Mouse (Mus musculus) heart, postnatal 0 days (tissue): ENCODE measurements at regions not wholly inside any gene's neighbourhood (a gene's known extent, or its start where the extent isn't known, plus 50 kb on each side); places are given as distances from the start of the nearest gene placed in this dataset.

Source experiments
- ATAC-seq: fragments of 200-750 bp; cut with Nextera tagmentation; 2 replicates; pipeline ENCODE4 v1.8.0; 2017; ENCODE audit warnings: low read depth, moderate number of reproducible peaks, moderate library complexity; ENCODE audit not compliant: insufficient read depth
- DNase-seq: peaks from one replicate; pipeline ENCODE4 v3.0.0-alpha.2; 2016; ENCODE audit warnings: low spot score
- H3K27ac ChIP-seq: fragments of 300-500 bp; sonication (generic); 2 replicates; pipeline ENCODE4 v1.5.1; 2014; ENCODE audit warnings: low read depth, mild to moderate bottlenecking
- H3K27me3 ChIP-seq: fragments of 300-500 bp; sonication (generic); 2 replicates; pipeline ENCODE4 v1.6.1; 2014; ENCODE audit warnings: low read length, mixed read lengths; ENCODE audit not compliant: control insufficient read depth, insufficient read depth
- H3K36me3 ChIP-seq: fragments of 300-500 bp; sonication (generic); replicated peaks from 2 replicates; pipeline ENCODE4 v1.6.1; 2014; ENCODE audit warnings: low read length, mixed read lengths; ENCODE audit not compliant: control insufficient read depth, insufficient read depth
- H3K4me1 ChIP-seq: fragments of 300-500 bp; sonication (generic); 2 replicates; pipeline ENCODE4 v1.6.1; 2014; ENCODE audit warnings: antibody characterized with exemption; ENCODE audit not compliant: control insufficient read depth, insufficient read depth
- H3K4me2 ChIP-seq: fragments of 300-500 bp; sonication (generic); 2 replicates; pipeline ENCODE4 v1.6.1; 2014; ENCODE audit warnings: low read depth, mild to moderate bottlenecking, low read length, moderate library complexity
- H3K4me3 ChIP-seq: fragments of 300-500 bp; sonication (generic); 2 replicates; pipeline ENCODE4 v1.5.1; 2014; ENCODE audit warnings: low read depth, low read length
- H3K9ac ChIP-seq: fragments of 300-500 bp; sonication (generic); replicated peaks from 2 replicates; pipeline ENCODE4 v1.6.1; 2014; ENCODE audit warnings: low read depth, low read length, mixed read lengths
- H3K9me3 ChIP-seq: fragments of 300-500 bp; sonication (generic); replicated peaks from 2 replicates; pipeline ENCODE4 v1.6.1; 2016; ENCODE audit warnings: low read length; ENCODE audit not compliant: control insufficient read depth
- CTCF ChIP-seq: IDR thresholded peaks from 2 replicates; pipeline ENCODE4 v1.5.1; 2016; ENCODE audit warnings: antibody characterized with exemption, control low read depth, low read depth
- EP300 ChIP-seq: IDR thresholded peaks from 2 replicates; pipeline ENCODE4 v1.6.1; 2016; ENCODE audit warnings: antibody characterized with exemption, low read depth
- WGBS: fragments of 180-500 bp; shearing (Covaris S2); extraction: QIAGEN DNeasy Blood & Tissue Kit; methylation state at CpG from one replicate; pipeline ENCODE4 v1.1.7; 2014; 5-methylcytosine and 5-hydroxymethylcytosine counted together

DNA sequence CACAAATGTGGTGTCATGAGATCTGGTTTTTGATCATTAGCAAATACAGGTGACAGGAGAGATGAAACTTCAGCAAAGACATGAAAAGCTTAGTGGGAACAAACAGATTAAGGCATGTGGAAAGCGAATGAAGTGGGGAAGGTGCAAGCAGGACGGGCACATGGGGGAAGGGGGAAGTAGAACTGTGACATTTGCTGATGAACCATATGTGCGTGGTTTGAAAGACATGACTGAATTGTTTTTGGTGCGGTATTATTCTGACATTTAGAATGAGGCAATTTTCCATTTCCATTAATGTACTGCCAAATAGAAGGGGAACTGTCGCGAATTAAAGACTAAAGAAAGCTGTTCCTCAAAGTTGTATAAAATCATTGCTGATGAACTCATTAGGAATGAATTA lies 521.5 kb upstream of the Nr3c2 start:
- Histone ChIP-seq H3K4me2 (no peak overlapping the region), H3K27ac (no peak overlapping the region), H3K9ac (no peak overlapping the region), H3K27me3 (no peaks in the 10 kb centered on the region), H3K36me3 (no peaks in the 10 kb centered on the region), H3K9me3 (no peaks in the 10 kb centered on the region), H3K4me3 (no peak overlapping the region), H3K4me1 (no peaks in the 10 kb centered on the region)
- WGBS = 87% methylated on average over 6 of the region's 6 CpGs
- DNase-seq (no peak), ATAC-seq (no peak)
- no peak for TF ChIP-seq CTCF
- TF ChIP-seq EP300 = no peak

DNA sequence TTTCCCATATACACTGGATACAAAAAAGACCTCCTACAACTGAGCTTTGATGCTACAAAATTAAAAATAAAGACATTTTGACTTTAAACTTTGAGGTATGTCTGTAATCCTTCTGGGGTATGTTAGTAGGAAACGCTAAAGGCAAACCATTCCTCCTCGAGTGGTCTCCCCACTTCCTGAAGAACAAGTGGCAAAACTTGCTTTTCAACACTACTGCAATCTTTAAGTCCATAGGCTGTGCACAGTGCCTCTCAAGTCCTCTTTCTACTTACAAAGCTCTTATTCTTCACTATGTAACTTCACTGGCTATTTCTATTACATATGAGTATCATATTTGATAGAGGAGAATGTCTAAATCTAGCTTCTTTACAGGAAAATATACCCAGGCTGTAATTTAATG lies 517.6 kb upstream of the Nr3c2 start:
- no peak for DNase-seq
- Histone ChIP-seq H3K4me1 (0 out of 2 replicates have a peak, but pooled peaks cover 6% of the 10 kb centered on the region), H3K27ac (no peak overlapping the region), H3K27me3 (no peaks in the 10 kb centered on the region), H3K9me3 (no peaks in the 10 kb centered on the region), H3K4me2 (no peak overlapping the region), H3K4me3 (no peak overlapping the region), H3K36me3 (no peaks in the 10 kb centered on the region), H3K9ac (no peak overlapping the region)
- WGBS = 54% methylated on average over 2 of the region's 2 CpGs
- no peak for ATAC-seq
- TF ChIP-seq EP300 (no peak), CTCF (no peak)

DNA sequence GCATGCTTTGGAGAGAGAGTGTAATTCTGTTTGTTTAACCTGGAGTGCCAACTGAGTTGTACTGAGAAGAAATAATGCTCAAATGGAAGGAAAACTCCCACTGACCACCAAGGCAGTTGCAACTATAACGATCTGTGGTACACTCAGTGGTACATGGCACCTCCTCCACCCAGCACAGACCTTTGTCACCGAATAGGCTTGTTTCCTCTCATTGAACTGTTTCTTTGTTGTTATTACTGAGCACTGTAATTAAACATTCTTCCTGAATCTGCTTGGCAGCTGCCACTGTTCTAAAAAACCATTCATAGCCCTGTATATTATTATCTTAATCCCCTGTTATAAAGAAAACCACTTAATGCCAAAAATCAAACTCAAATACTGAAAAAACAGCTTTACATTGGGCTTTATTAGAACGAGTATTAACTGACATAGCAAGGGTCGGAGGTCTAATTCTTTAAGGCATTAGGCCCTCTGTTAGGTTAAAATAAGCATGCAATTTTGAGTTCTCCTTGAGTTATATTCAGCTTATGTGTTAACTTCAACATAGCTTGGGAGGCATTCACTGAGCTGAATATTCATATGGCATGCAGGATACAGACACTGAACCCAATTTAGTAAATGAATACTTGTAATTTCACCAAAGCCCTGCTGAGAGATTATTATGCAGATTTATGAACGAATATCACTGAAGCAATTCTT lies 515.5 kb upstream of the Nr3c2 start:
- DNase-seq = no peak
- WGBS = 69% methylated on average over 5 of the region's 5 CpGs
- no peaks in the 10 kb centered on the region for H3K36me3 ChIP-seq
- no peaks in the 10 kb centered on the region for H3K27me3 ChIP-seq
- H3K9me3 ChIP-seq = no peaks in the 10 kb centered on the region
- TF ChIP-seq CTCF = no peak
- TF ChIP-seq EP300 = no peak
- H3K4me1 ChIP-seq = 0 out of 2 replicates have a peak, but pooled peaks cover 6% of the 10 kb centered on the region
- H3K4me2 ChIP-seq = no peak overlapping the region
- no peak overlapping the region for H3K9ac ChIP-seq
- H3K27ac ChIP-seq = no peak overlapping the region
- no peak overlapping the region for H3K4me3 ChIP-seq
- ATAC-seq = no peak

DNA sequence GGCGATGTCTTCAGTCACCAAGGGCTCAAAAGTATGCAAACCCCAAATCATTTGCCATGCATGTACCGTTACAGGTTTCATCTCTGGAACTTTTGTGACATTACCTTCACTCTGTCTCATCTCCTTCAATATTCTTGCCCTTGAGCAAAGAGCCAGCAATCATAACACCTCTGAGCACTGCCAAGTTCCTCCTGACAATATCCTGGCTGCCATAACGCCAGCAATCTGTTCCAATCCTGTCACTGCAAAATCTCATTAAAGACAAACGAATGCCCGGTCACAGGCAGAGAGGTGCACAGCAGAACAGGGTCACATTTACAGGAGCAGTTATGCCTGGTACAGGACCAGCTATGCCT lies 515.0 kb upstream of the Nr3c2 start:
- Histone ChIP-seq H3K9me3 (no peaks in the 10 kb centered on the region), H3K4me1 (0 out of 2 replicates have a peak, but pooled peaks cover 6% of the 10 kb centered on the region), H3K4me2 (no peak overlapping the region), H3K36me3 (no peaks in the 10 kb centered on the region), H3K9ac (no peak overlapping the region), H3K27ac (no peak overlapping the region), H3K4me3 (no peak overlapping the region), H3K27me3 (no peaks in the 10 kb centered on the region)
- WGBS = 62% methylated on average over 5 of the region's 5 CpGs
- ATAC-seq (no peak), DNase-seq (no peak)
- TF ChIP-seq CTCF (no peak), EP300 (no peak)

DNA sequence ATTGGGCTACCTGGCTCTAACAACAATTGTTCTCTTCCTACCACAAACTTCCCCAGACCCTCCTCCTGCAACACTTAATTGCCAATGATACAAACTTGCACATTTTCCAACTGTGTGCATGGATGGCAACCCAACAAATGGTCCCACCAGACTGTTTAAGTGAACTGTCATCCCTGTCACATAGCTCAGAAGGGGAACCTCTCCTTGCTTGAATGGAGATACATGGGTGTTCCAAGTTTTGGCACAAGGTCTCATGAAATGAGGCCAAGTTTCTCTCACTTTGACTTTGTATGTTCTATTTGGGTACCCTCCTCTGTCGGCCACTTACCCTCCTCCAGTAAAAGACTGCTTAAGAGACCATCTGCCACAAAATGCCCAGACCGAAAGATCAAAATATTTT lies 507.2 kb upstream of the Nr3c2 start:
- Histone ChIP-seq H3K27ac (no peak overlapping the region), H3K4me1 (no peaks in the 10 kb centered on the region), H3K9ac (no peak overlapping the region), H3K4me2 (no peak overlapping the region), H3K4me3 (no peak overlapping the region), H3K9me3 (no peaks in the 10 kb centered on the region), H3K27me3 (no peaks in the 10 kb centered on the region), H3K36me3 (no peaks in the 10 kb centered on the region)
- DNase-seq (no peak), ATAC-seq (no peak)
- WGBS = 69% methylated on average over 2 of the region's 2 CpGs
- TF ChIP-seq EP300 = no peak
- TF ChIP-seq CTCF = no peak

DNA sequence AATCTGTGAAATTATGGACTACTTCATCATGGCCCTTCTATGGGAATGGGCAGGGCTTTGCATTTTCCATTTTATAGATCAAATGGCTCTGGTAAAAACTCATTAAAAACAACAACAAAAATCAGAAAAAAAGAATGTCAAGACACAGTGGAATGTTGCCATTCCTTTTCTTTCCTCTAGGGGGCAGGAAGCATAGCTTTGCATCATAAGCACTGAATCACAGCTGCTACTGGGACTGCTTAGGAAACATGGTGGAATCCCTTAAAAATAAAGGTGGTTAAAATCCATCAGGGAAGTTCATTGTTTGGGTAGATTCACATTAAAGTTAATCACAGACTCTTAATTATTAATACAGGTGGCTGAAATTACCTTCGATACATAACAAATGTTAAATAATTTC lies 476.8 kb upstream of the Nr3c2 start:
- H3K4me3 ChIP-seq = no peak overlapping the region
- 88% methylated on average over 1 of the region's 1 CpGs for WGBS
- peak; percentile 19; the same call in 1 of the 2 replicates for TF ChIP-seq CTCF
- no peak for TF ChIP-seq EP300
- H3K4me1 ChIP-seq = no peaks in the 10 kb centered on the region
- no peak overlapping the region for H3K4me2 ChIP-seq
- DNase-seq (no peak), ATAC-seq (no peak)
- no peak overlapping the region for H3K27ac ChIP-seq
- no peak overlapping the region for H3K9ac ChIP-seq
- no peaks in the 10 kb centered on the region for H3K9me3 ChIP-seq
- H3K27me3 ChIP-seq = no peaks in the 10 kb centered on the region
- H3K36me3 ChIP-seq = no peaks in the 10 kb centered on the region
